Mouse (Mus musculus) common myeloid progenitor, adult 5-6 weeks (primary cell): ENCODE measurements around the gene Cdk17. TPM values are rescaled to one million over a fixed set of nuclear protein-coding genes. Genes with fewer than 3 reads are reported as not detected.

Experiments used
- ATAC-seq: replicated peaks from 2 replicates; pipeline ENCODE4 v1.8.0; 2016; ENCODE audit warnings: low read depth, mild to moderate bottlenecking, moderate TSS enrichment, inconsistent platforms; ENCODE audit not compliant: poor library complexity, severe bottlenecking
- total RNA-seq: library from RNA; stranded (forward); fragments of 200-1000, 187-1606 nt; gene quantifications from 2 replicates; pipeline ENCODE4 v1.2.3, GENCODE M21; 2017

Cdk17 gene
- total RNA-seq: 69.2 and 87.6 TPM in 2 replicates

DNA sequence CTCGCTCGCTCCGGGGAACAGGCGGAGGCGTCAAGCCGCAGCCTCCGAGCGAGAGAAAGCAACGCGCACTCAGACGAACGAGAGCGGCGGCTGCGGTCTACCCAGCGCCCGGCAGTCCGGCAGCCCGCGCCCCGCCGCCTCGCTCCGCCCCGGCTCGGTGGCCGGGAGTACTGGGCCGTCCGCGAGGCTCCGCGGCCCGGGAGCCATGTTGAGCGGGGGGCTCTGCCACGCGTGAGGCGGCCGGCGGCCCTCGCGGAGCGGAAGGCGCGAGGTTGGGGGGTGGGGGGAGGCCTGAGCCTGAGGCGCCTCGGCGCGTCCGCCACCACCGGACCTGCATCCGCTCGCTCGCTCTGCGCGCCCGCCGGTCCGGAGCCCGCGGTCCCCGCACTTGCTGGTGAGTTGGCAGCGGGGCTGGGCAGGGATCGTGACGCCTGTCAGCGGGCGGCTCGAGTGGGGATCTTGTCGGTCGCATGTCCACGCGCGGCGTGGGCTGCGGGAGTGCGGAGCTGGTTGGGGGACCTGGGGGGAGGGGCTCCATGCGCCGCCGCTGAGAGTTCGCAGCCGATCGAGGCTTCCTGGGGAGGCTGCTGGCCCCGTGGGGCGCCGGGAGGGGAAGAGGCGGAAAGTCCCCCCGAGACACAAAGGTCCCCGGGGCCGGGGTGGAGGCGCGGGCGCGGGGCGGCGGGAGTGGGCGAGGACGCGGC, at the start of gene Cdk17:
Gene Cdk17 (plus strand): TSS at position 69 of the 704 bp plus-strand sequence.
- ATAC-seq: no peak

- 0 out of 2 replicates have a peak, but pooled peaks have one; percentile 10 for ATAC-seq
Measured at GRCm38 (mm10) chr10:93111412-93111811, 49.3 kb upstream of the Cdk17 start.

DNA sequence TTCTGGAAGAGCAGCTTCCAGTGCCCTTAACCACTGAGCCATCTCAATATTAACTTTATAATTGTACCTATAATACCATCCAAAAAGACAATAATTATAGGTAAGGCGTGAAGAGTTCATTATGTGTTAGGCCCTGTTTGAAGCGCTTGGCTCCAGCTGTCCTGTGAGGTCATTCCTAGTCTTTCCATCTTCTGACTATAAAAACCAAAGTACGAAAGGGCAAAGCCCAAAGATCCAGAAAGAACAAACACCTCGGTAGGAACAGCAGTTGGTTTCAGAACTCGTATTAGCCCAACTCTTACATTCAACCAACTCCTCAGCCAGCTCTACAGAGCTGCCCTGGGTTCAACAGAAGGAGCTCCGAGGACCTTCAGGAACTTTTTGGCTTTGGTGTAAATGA, 48.7 kb upstream of the Cdk17 start:
- no peak for ATAC-seq

- ATAC-seq: no peak
Measured at GRCm38 (mm10) chr10:93113968-93114367, 46.7 kb upstream of the Cdk17 start.

DNA sequence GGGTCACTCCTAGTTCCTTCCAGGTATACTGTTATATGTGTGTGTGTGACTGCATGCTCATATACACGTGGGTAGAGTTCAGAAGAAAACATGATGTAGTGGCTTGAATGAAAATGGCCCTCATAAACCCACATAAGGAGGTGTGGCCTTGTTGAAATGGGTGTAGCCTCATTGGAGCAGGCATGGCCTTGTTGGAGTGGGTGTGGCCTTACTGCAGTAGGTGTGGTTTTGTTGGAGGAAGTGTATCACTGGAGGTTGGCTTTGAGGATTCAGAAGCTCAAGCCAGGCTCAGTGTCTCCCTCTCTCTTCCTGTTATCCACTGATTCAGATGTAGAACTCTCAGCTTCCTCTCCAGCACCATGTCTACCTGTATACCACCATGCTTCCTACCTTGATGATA, 45.9 kb upstream of the Cdk17 start:
- peak; percentile 47 for ATAC-seq

GRCm38 (mm10) chr10:93115743-93116142, 44.9 kb upstream of the Cdk17 start:
- peak; percentile 58 for ATAC-seq

- ATAC-seq: no peak
Measured at GRCm38 (mm10) chr10:93116636-93117035, 44.0 kb upstream of the Cdk17 start.

DNA sequence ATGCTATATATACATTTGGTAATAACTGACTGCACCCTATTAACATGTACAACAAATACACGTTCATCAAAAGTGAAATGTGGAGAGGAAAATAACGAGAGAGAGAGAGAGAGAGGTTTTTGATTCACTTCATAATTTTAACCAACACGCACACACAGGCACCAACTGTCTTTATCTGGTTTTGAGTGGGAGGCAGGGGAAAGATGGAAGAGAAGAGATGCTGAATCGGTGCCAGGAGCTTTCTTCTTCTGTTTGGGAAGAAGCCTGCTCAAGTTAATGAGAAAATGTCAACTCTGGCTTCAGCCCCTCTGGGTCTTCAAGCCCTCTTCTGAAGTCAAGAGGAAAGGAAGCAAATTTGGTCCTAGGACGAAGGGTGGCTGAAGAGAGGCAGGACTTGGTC, 40.9 kb upstream of the Cdk17 start:
- ATAC-seq: no peak

- no peak for ATAC-seq
Measured at GRCm38 (mm10) chr10:93121262-93121860, 39.3 kb upstream of the Cdk17 start.

GRCm38 (mm10) chr10:93122399-93123184, 38.1 kb upstream of the Cdk17 start:
- ATAC-seq: peak; percentile 12

- ATAC-seq: no peak; the same call in 1 of the 2 replicates
Measured at GRCm38 (mm10) chr10:93123310-93123709, 37.4 kb upstream of the Cdk17 start.

GRCm38 (mm10) chr10:93123957-93124613, 36.6 kb upstream of the Cdk17 start:
- ATAC-seq: peak; percentile 88

DNA sequence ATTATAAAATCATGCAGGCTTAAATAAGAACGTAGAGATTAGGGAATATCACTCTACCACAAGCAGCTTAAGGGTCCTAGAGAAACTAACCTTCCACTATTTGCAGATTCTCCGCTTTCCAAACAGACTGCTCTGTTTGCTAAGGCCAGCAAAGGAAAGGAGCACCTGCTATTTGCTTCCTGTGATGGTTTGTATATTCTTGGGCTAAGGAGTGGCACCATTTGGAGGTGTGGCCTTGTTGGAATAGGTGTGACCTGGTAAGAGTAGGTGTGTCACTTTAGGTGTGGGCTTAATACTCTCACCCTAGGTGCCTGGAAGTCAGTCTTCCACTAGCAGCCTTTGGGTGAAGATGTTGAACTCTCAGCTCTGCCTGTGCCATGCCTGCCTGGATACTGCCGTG, 34.6 kb upstream of the Cdk17 start:
- no peak for ATAC-seq

DNA sequence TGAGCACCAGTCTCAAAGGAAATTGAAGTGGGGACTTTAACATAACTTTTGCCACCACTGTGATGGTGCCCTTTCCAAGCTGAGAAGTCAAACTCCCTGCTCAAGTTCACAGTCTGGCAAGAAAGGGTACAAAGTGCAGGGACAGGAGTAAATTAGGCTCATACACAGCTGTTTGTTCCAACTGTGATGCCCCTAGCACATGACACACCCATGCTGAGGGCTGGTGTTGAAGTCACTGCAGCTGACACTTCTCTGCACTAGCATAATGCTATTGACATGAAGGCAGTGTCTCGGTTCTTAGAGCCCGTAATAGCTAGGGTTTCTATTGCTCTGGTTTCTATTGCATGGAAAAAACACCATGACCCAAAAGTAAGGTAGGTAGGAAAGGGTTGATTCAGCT, 32.1 kb upstream of the Cdk17 start:
- no peak for ATAC-seq

GRCm38 (mm10) chr10:93129345-93129744, 31.3 kb upstream of the Cdk17 start:
- ATAC-seq: no peak

DNA sequence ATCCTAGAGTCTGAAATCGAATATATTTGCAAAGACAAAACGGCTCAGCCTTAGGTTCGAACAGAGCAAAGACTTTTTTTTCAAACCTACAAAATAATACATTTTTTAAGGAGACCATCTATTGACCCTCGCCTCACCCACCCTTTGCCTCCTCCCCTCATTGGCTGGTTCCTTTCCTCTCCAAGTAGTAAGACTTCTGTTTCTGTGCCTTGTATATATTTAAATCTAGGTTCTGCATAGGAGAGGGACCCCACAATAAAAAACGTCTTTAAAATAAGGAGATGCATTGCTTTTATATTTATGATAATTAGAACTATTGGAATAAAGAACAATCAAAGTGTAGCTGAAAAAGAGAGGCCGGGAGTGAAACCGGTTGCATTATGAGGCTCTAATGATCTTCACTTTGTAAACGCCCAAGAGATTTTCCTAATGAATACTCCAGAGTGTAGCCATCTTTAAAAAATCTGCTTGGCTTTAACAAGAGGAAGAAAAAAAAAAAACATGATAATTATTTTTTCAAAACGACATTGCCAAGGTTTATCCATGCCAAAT, 30.7 kb upstream of the Cdk17 start:
- ATAC-seq: no peak

- ATAC-seq: no peak
Measured at GRCm38 (mm10) chr10:93130456-93130940, 30.2 kb upstream of the Cdk17 start.

GRCm38 (mm10) chr10:93131865-93132566, 28.7 kb upstream of the Cdk17 start:
- ATAC-seq: no peak

DNA sequence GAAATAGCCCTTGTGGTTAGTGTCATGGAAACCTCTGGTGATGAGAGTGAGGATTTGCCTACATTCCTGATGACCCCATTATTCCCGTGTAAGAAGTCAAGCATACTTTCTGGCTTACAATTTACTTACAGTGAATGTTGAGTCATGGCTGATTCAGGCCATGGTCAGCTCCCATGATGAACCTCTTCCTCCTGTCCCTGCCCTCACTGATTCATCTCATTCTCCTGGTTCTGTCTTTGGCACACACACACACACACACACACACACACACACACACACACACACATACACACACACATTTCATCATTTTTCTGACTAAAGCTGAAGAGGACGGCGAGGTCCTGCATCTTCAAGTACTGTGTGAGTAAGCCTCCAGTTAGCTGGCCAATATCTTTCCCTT, 21.9 kb upstream of the Cdk17 start:
- ATAC-seq: no peak
